Comparison of ENCODE assay signal across 10 mouse cellular contexts in genomic region chr4:64200151-64200807, GRCm38 (mm10).
A peak's percentile ranks its signal among the peaks of the same experiment; 100 is the strongest.
DNase-seq lines count a peak whose midpoint lies in the region; ATAC-seq and TF ChIP-seq lines count a peak whose summit lies in the region.
"Had no signal": no experiment of that assay in that cellular context is flagged by ENCODE, and none has a peak within 500 bp of the region (broad histone marks: within the 10 kb centered on the region; RNA-seq: fewer than 3 reads in every experiment).

No protein-coding gene starts in this region.

- no peaks in the 10 kb centered on the region for H3K27me3 ChIP-seq in heart, embryonic 16.5 days (ENCODE audit: control insufficient read depth, insufficient read depth, low read length)
- no peaks in the 10 kb centered on the region for H3K27me3 ChIP-seq in midbrain, postnatal 0 days (ENCODE audit: insufficient read depth, low read length)

- DNase-seq in heart, adult 11 months = no peak
- peak; percentile 32 for DNase-seq in NIH3T3 (ENCODE audit: low read depth)
- peak; percentile 97 to 98 for DNase-seq in cerebellum, postnatal 10 days
- DNase-seq in layer of hippocampus, adult 11-12 months (ENCODE audit: low spot score) = peak; percentile 43
- DNase-seq in midbrain, postnatal 0 days (ENCODE audit: low spot score) = peak; percentile 88
- DNase-seq in yolk sac, embryonic 10.5 days (ENCODE audit: low spot score) = no peak

- no peak overlapping the region for H3K27ac ChIP-seq in heart, embryonic 16.5 days (ENCODE audit: low read length)
- no peak overlapping the region for H3K27ac ChIP-seq in midbrain, postnatal 0 days (ENCODE audit: low read depth, low read length)
- H3K27ac ChIP-seq: macrophage had no signal

- TF ChIP-seq CTCF in midbrain, postnatal 0 days (IDR thresholded peaks at IDR 0.05) = no peak

- ATAC-seq in heart, embryonic 16.5 days (replicated peaks; ENCODE audit: extremely low read depth, insufficient read depth, low FRiP score) = peak; percentile 45; the same call in 1 of the 2 replicates
- peak; percentile 65; the same call in 1 of the 2 replicates for ATAC-seq in midbrain, postnatal 0 days (ENCODE audit: low FRiP score)
- no peak for ATAC-seq in megakaryocyte-erythroid progenitor cell, adult 5-6 weeks (replicated peaks; ENCODE audit: low FRiP score, low TSS enrichment, poor library complexity, severe bottlenecking)

- H3K9me3 ChIP-seq in heart, embryonic 16.5 days (replicated peaks; ENCODE audit: control insufficient read depth, low read length) = no peaks in the 10 kb centered on the region
- no peaks in the 10 kb centered on the region for H3K9me3 ChIP-seq in midbrain, postnatal 0 days (ENCODE audit: low read length)

- no peaks in the 10 kb centered on the region for H3K4me1 ChIP-seq in heart, embryonic 16.5 days (ENCODE audit: control insufficient read depth, insufficient read depth, low read length)
- no peaks in the 10 kb centered on the region for H3K4me1 ChIP-seq in midbrain, postnatal 0 days (ENCODE audit: insufficient read depth, low read length)

- no peak overlapping the region for H3K4me2 ChIP-seq in heart, embryonic 16.5 days (ENCODE audit: low read depth, low read length)
- H3K4me2 ChIP-seq in midbrain, postnatal 0 days (ENCODE audit: low read depth, low read length, poor library complexity, severe bottlenecking) = no peak overlapping the region

- no peak overlapping the region for H3K9ac ChIP-seq in heart, embryonic 16.5 days (ENCODE audit: low read length)
- H3K9ac ChIP-seq in midbrain, postnatal 0 days (replicated peaks; ENCODE audit: low read length, poor library complexity, severe bottlenecking) = no peak overlapping the region

- 38% methylated on average over 3 of the region's 3 CpGs for WGBS in heart, embryonic 16.5 days
- 42% methylated on average over 3 of the region's 3 CpGs for WGBS in midbrain, postnatal 0 days

- H3K4me3 ChIP-seq in heart, embryonic 16.5 days (ENCODE audit: low read length) = no peak overlapping the region
- H3K4me3 ChIP-seq in midbrain, postnatal 0 days (ENCODE audit: low read depth, low read length) = no peak overlapping the region
- H3K4me3 ChIP-seq: erythroblast, embryonic 14.5 days had no signal

- H3K36me3 ChIP-seq in heart, embryonic 16.5 days (ENCODE audit: control insufficient read depth, insufficient read depth) = no peaks in the 10 kb centered on the region
- H3K36me3 ChIP-seq in midbrain, postnatal 0 days (ENCODE audit: insufficient read depth, low read length) = no peaks in the 10 kb centered on the region

Comparison
In these comparisons a context has a peak if more than half of its experiments do, and no peak if none do; other contexts are left out.
1. DNase-seq: peak in NIH3T3 (single experiment), cerebellum, postnatal 10 days (2 of 2), layer of hippocampus, adult 11-12 months (single experiment) and midbrain, postnatal 0 days (single experiment); none in heart, adult 11 months (single experiment) and yolk sac, embryonic 10.5 days (single experiment).